Mouse (Mus musculus): ENCODE results near the gene Aaed1. TPM values are rescaled to one million over a fixed set of nuclear protein-coding genes. Genes with fewer than 3 reads are reported as not detected.

Aaed1 gene
- 9.8 and 13.5 TPM in 2 replicates for total RNA-seq (2014; rRNA removed)
- 7.2 and 9.1 TPM in 2 replicates for polyA plus RNA-seq (2015; fragmentation: Nextera tagmentation; extraction: Ambion mirVana)

DNA sequence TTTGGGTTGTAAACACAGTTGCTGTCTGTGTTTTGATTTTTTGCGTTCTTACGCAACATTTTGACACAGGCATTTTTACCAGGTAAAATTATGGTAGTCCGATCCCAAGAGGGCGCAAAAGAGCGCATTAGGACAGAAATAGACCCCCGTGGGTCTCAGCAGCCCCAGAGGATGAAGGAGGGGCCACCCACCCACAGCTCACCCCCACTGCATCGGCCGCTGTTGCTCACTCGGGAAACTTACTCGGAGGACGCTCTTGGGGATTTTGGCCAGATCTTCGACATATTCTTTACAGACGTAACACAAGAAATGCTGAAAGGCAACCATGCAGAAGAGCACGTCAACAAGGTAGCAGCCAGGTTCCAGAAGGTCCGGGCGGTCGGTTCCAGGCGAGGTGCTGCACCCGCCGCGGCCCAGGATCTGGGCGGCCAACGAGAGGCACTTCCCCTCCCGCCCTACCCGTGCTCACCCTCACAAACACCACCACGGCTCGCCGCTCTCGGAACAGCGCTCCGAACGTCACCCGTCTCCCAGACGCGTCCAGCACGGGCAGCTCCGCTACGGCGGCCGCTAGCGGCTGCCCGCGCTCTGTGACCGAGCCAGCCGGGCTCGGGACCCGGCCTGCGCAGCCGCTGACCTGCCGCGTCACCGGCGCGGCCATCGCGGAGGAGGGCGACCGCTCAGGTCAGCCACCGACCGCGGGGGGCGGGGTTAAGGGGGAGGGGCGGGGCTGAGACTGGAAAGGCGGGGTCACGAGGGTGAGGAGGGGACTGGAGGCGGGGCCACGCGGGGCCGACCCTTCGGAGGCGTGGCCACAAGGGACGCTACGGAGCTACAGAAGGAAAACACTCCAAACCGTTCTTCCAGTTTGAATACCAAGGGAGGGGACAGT is at the start of gene Aaed1:
Gene Aaed1 (minus strand): TSS at position 687 of the 892 bp plus-strand sequence.
- DNase-seq (peak; percentile 86), ATAC-seq (peak; percentile 89)
- Histone ChIP-seq H3K36me3 (ENCODE audit: insufficient read depth) (no peaks in the 10 kb centered on the region), H3K4me3 (ENCODE audit: low read depth, low read length) (peak within 1 kb of the TSS; percentile 68), H3K4me2 (ENCODE audit: low read depth) (peak within 1 kb of the TSS; percentile 63), H3K9me3 (ENCODE audit: low read length) (no peaks in the 10 kb centered on the region), H3K9ac (peak within 1 kb of the TSS; percentile 59), H3K27ac (ENCODE audit: low read depth, low read length) (peak within 1 kb of the TSS; percentile 79), H3K27me3 (ENCODE audit: insufficient read depth, low read length) (no peaks in the 10 kb centered on the region), H3K4me1 (ENCODE audit: insufficient read depth) (peaks cover 9% of the 10 kb centered on the region)
- under 1% methylated on average over 64 of the region's 74 CpGs for WGBS
- TF ChIP-seq CTCF (IDR thresholded peaks at IDR 0.05; ENCODE audit: low read depth), result peak; percentile 57

DNA sequence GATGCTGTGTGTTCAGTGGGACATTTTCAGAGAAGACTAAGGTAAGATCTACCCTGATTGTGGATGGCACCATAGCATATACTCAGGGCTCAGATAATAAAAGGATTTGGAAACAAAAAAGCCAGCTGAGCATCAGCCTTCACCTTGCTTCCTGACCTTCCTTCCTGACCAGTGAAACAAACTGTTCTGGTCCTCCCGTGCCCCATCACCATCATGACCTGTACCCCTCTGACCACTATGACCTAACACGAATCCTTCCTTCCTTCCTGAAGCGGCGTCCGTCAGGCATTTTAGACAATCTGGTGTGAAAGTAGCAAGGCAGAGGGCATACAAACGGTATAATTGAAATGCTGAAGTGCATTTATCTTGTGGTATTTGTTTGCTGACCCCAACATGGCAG is 49.6 kb upstream of the Aaed1 start:
- no peak overlapping the region for H3K4me2 ChIP-seq (ENCODE audit: low read depth)
- no peak for ATAC-seq
- no peak for TF ChIP-seq CTCF (IDR thresholded peaks at IDR 0.05; ENCODE audit: low read depth)
- no peak overlapping the region for H3K9ac ChIP-seq
- H3K27me3 ChIP-seq (ENCODE audit: insufficient read depth, low read length), result no peaks in the 10 kb centered on the region
- no peak overlapping the region for H3K27ac ChIP-seq (ENCODE audit: low read depth, low read length)
- H3K9me3 ChIP-seq (ENCODE audit: low read length), result no peaks in the 10 kb centered on the region
- 93% methylated on average over 6 of the region's 6 CpGs for WGBS
- no peaks in the 10 kb centered on the region for H3K4me1 ChIP-seq (ENCODE audit: insufficient read depth)
- DNase-seq, result no peak
- H3K4me3 ChIP-seq (ENCODE audit: low read depth, low read length), result no peak overlapping the region
- peaks cover 42% of the 10 kb centered on the region for H3K36me3 ChIP-seq (ENCODE audit: insufficient read depth)

GRCm38 (mm10) chr13:64361020-64361419 is 48.5 kb upstream of the Aaed1 start:
- DNase-seq, result no peak
- Histone ChIP-seq H3K27ac (ENCODE audit: low read depth, low read length) (no peak overlapping the region), H3K4me2 (ENCODE audit: low read depth) (no peak overlapping the region), H3K9me3 (ENCODE audit: low read length) (no peaks in the 10 kb centered on the region), H3K9ac (no peak overlapping the region), H3K4me3 (ENCODE audit: low read depth, low read length) (no peak overlapping the region), H3K27me3 (ENCODE audit: insufficient read depth, low read length) (no peaks in the 10 kb centered on the region), H3K36me3 (ENCODE audit: insufficient read depth) (peaks cover 34% of the 10 kb centered on the region), H3K4me1 (ENCODE audit: insufficient read depth) (no peaks in the 10 kb centered on the region)
- no peak for TF ChIP-seq CTCF (IDR thresholded peaks at IDR 0.05; ENCODE audit: low read depth)
- WGBS, result 91% methylated on average over 3 of the region's 3 CpGs
- ATAC-seq, result no peak

GRCm38 (mm10) chr13:64359702-64360101 is 47.2 kb upstream of the Aaed1 start:
- Histone ChIP-seq H3K36me3 (ENCODE audit: insufficient read depth) (peaks cover 25% of the 10 kb centered on the region), H3K27ac (ENCODE audit: low read depth, low read length) (no peak overlapping the region), H3K9me3 (ENCODE audit: low read length) (no peaks in the 10 kb centered on the region), H3K4me2 (ENCODE audit: low read depth) (no peak overlapping the region), H3K9ac (no peak overlapping the region), H3K27me3 (ENCODE audit: insufficient read depth, low read length) (no peaks in the 10 kb centered on the region), H3K4me1 (ENCODE audit: insufficient read depth) (no peaks in the 10 kb centered on the region), H3K4me3 (ENCODE audit: low read depth, low read length) (no peak overlapping the region)
- WGBS, result 79% methylated on average over 3 of the region's 3 CpGs
- DNase-seq (no peak), ATAC-seq (no peak)
- no peak for TF ChIP-seq CTCF (IDR thresholded peaks at IDR 0.05; ENCODE audit: low read depth)

DNA sequence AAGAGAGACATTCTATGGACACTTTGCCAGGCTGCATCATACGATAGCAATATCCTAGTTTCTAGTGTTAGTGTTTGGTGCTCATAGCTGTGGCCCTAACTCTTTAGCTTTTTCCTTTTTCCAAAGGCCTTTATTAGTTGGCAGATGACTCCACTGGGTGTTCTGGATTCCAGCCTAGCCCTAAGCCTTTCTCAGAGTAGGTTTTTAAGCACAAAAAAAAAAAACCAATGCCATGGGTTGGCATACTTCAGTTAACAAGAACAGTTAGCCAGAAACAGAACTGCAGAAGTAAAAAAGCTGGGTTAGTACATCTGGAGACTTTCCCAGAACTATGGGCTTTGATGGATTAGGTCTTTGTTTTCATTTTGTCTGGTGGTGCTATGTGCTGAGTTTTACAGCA is 46.0 kb upstream of the Aaed1 start:
- 47% methylated on average over 1 of the region's 1 CpGs for WGBS
- Histone ChIP-seq H3K4me3 (ENCODE audit: low read depth, low read length) (no peak overlapping the region), H3K9me3 (ENCODE audit: low read length) (no peaks in the 10 kb centered on the region), H3K4me2 (ENCODE audit: low read depth) (no peak overlapping the region), H3K27ac (ENCODE audit: low read depth, low read length) (no peak overlapping the region), H3K9ac (no peak overlapping the region), H3K27me3 (ENCODE audit: insufficient read depth, low read length) (no peaks in the 10 kb centered on the region), H3K36me3 (ENCODE audit: insufficient read depth) (peaks cover 14% of the 10 kb centered on the region; the same call in 1 of the 2 replicates), H3K4me1 (ENCODE audit: insufficient read depth) (no peaks in the 10 kb centered on the region)
- ATAC-seq (no peak), DNase-seq (no peak)
- TF ChIP-seq CTCF (IDR thresholded peaks at IDR 0.05; ENCODE audit: low read depth), result no peak

GRCm38 (mm10) chr13:64357389-64357788 is 44.9 kb upstream of the Aaed1 start:
- H3K4me2 ChIP-seq (ENCODE audit: low read depth), result no peak overlapping the region
- H3K4me1 ChIP-seq (ENCODE audit: insufficient read depth), result no peaks in the 10 kb centered on the region
- WGBS, result 67% methylated on average over 5 of the region's 5 CpGs
- no peak overlapping the region for H3K4me3 ChIP-seq (ENCODE audit: low read depth, low read length)
- H3K36me3 ChIP-seq (ENCODE audit: insufficient read depth), result peaks cover 4% of the 10 kb centered on the region; the same call in 1 of the 2 replicates
- no peak for TF ChIP-seq CTCF (IDR thresholded peaks at IDR 0.05; ENCODE audit: low read depth)
- no peak overlapping the region for H3K27ac ChIP-seq (ENCODE audit: low read depth, low read length)
- H3K9me3 ChIP-seq (ENCODE audit: low read length), result no peaks in the 10 kb centered on the region
- DNase-seq, result no peak
- H3K27me3 ChIP-seq (ENCODE audit: insufficient read depth, low read length), result no peaks in the 10 kb centered on the region
- no peak overlapping the region for H3K9ac ChIP-seq
- ATAC-seq, result no peak

DNA sequence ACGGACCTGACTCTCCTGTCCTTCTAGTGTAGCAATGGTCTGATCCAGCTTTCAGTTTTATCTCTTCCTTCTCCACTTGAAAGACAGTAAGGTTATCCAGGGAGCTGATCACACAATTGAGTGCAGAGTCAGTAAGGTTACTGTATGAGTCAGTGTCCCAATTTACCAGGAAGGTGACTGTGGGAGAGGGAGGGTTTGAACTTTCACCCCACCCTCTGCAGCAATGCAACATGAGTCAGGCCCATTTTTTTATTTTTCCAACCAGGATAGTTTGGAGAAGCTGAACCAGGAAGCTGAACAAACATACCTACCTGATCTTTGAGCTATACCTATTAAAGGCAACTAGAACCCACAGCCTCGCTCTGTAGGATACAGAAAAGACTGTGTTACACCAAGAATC is 37.0 kb upstream of the Aaed1 start:
- Histone ChIP-seq H3K4me1 (ENCODE audit: insufficient read depth) (no peaks in the 10 kb centered on the region), H3K4me3 (ENCODE audit: low read depth, low read length) (no peak overlapping the region), H3K9me3 (ENCODE audit: low read length) (no peaks in the 10 kb centered on the region), H3K27ac (ENCODE audit: low read depth, low read length) (no peak overlapping the region), H3K9ac (no peak overlapping the region), H3K36me3 (ENCODE audit: insufficient read depth) (no peaks in the 10 kb centered on the region), H3K27me3 (ENCODE audit: insufficient read depth, low read length) (no peaks in the 10 kb centered on the region), H3K4me2 (ENCODE audit: low read depth) (no peak overlapping the region)
- DNase-seq (no peak), ATAC-seq (no peak)
- WGBS, result 78% methylated on average over 2 of the region's 2 CpGs
- no peak for TF ChIP-seq CTCF (IDR thresholded peaks at IDR 0.05; ENCODE audit: low read depth)
